Mouse (Mus musculus) kidney, adult 2 months (tissue): ENCODE results near the gene Smyd3.

ENCODE experiments used
- CTCF ChIP-seq: fragments of 200-500 bp; conservative IDR thresholded peaks from 2 replicates; pipeline ENCODE4 v1.5.1; 2011; ENCODE audit warnings: low read depth, mild to moderate bottlenecking, control low read depth, low read length, moderate library complexity, mixed read lengths; ENCODE audit not compliant: insufficient read depth, insufficient read length
- POLR2A ChIP-seq: fragments of 200-500 bp; IDR thresholded peaks from one replicate; pipeline ENCODE4 v1.6.1; 2011; ENCODE audit warnings: low read depth, low read length, control low read depth

DNA sequence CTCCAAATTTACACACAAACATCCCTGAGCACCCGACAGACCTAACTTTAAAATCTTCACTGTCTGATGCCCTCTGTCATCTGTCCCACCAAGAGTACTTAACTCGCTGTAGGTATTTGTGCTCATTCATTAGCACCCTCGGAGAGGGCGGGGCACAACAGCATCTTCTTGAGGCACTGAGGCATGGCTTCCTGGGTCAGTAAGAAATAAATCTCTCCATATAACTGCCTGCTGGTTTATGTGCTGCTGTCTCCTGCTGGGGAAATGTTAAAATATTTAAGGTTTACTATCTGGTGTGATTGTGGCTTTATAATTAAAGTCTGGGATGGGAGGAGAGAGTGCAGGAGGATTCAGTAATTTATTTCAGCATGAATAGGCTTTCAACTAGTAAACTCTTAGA, 320.7 kb downstream of the Smyd3 start:
- no peak for TF ChIP-seq CTCF
- TF ChIP-seq POLR2A = no peak
